Mouse (Mus musculus): ENCODE results near the gene Cym.

Cym gene
- long read RNA-seq, experiment 1 = 0 reads
- long read RNA-seq, experiment 2 = 0 reads

GRCm38 (mm10) chr3:107221608-107222007, at the start of gene Cym:
TSS of gene Cym (minus strand) at chr3:107221732.
- intact Hi-C loops (cut with DNase I) = no loop called here

GRCm38 (mm10) chr3:107266814-107267345, 45.3 kb upstream of the Cym start:
- intact Hi-C loops (cut with DNase I) = no loop called here

DNA sequence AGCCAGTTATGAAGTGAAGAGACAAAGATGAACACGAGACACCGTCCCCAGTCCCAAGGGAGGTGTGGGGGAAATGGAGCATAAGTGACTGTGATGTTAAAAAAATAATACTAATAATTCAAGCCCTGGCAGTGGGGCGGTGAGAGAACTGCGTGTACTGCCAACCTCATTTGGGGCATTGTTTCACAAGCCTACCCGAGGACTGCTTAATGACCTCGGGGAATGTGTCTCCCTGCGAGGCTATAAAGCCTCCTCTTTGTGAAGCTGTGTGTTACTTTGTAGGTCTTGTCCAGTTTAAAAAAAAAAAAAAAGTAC, 40.3 kb upstream of the Cym start:
- intact Hi-C loops (cut with DNase I) = no loop called here

- intact Hi-C loops (cut with DNase I) = no loop called here
Observed at GRCm38 (mm10) chr3:107260956-107261850, 39.7 kb upstream of the Cym start.

GRCm38 (mm10) chr3:107257924-107258323, 36.4 kb upstream of the Cym start:
- intact Hi-C loops (cut with DNase I) = no loop called here

DNA sequence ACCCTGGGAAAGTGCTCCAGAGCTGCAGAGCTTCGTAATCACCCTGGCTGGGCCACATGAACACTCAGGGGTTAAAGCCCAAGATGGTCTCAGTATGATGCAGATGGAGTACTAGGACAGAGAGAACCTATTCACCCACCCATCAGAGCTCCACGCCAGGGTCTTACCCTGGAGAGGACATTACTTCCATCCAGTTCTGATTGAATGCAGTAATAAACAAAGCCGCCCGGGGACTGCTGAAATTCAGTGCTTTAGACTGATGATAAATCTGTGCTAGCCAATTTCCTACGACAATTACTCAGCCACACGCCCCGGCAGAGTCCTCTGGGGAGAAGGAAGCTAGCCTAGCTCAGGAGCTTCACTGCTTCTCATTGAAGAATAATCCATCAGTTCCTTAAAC, 35.2 kb upstream of the Cym start:
- intact Hi-C loops (cut with DNase I) = no loop called here

DNA sequence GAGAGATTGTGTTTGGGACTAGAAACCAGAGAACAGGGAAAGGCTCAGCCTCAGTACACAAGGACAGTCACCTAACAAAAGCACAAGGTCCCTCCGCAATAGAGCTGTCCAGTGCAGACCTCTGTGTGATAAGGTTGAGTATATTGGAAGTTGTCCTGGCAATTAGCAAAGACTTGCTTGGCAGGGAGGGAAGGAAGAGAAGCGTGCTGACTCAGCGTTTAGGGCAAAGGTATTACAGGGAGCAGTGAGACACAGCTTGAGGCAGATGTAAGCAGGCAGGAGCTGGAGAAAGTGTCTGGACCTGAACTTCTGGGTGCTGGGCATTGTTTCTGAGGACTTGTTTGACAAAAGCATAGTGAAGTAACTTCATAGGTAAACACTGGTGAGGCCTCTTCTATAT, 34.5 kb upstream of the Cym start:
- intact Hi-C loops (cut with DNase I) = no loop called here

DNA sequence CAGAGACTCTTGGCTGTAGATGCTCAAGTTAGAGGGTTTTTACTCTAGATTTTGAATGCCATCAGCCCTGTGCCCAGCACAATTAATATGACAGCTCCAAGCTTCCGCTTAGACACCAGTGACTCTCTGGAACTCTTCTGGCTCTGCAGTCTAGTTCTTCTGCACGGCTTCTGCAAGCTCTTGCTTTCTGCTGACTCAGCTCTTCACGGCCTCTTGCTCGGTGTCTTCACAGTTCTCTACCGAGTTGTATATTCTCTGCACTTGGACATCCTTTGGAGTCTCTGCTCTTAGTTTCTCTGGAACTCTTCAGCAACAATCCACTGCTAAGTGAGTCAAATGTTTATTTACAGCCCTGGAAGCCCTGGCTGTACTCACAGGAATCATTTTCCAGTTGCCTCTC, 32.4 kb upstream of the Cym start:
- intact Hi-C loops (cut with DNase I) = no loop called here

GRCm38 (mm10) chr3:107252035-107252434, 30.5 kb upstream of the Cym start:
- intact Hi-C loops (cut with DNase I) = no loop called here

GRCm38 (mm10) chr3:107250320-107250719, 28.8 kb upstream of the Cym start:
- intact Hi-C loops (cut with DNase I) = no loop called here

GRCm38 (mm10) chr3:107249042-107249441, 27.5 kb upstream of the Cym start:
- intact Hi-C loops (cut with DNase I) = no loop called here

DNA sequence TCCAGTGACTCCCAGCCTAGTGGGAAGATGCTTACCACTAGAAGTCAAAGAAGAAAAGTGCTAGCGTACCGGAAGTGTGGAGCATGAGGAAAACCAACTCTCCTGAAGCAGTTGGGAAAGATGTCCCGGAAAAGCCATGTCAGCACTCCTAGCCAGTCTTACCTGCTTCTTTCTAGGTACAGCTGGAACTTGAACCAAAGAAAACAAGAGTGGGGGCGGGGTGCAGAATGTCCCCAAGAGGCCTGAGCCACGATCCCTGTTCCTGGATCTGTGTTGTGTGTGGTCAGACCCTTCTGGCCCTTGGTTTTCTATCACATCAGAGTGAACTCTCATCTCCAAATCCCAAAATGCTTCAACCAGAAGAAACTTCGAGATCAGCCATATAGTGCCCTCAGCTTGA, 25.3 kb upstream of the Cym start:
- intact Hi-C loops (cut with DNase I) = no loop called here

- intact Hi-C loops (cut with DNase I) = no loop called here
Observed at GRCm38 (mm10) chr3:107241389-107242094, 20.0 kb upstream of the Cym start.

DNA sequence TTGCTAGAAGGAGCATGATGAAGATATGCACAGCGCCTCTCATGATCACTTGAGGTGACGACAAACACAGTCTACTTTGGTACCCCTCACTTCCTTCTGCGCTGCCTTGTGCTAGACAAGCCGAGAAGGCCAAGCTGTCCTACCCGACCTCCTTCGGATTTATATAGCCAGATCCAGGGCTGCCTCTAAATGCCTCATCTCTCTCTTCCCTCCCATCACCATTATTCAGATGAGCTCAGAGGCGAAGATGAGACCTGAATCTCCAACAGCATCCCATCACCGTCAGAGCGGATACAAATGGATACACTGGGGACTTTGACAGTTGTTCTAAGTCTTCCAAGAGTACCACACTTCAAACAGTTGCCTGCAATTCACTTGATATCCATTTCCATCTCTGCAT, 18.1 kb upstream of the Cym start, which contains the start of gene Prok1:
Gene Prok1 (minus strand): TSS at position 101 of the 400 bp plus-strand sequence.
- intact Hi-C loops (cut with DNase I) = loop anchor here (10.0 kb wide), 1 partner anchor 115 kb away; no protein-coding TSS in a partner anchor

DNA sequence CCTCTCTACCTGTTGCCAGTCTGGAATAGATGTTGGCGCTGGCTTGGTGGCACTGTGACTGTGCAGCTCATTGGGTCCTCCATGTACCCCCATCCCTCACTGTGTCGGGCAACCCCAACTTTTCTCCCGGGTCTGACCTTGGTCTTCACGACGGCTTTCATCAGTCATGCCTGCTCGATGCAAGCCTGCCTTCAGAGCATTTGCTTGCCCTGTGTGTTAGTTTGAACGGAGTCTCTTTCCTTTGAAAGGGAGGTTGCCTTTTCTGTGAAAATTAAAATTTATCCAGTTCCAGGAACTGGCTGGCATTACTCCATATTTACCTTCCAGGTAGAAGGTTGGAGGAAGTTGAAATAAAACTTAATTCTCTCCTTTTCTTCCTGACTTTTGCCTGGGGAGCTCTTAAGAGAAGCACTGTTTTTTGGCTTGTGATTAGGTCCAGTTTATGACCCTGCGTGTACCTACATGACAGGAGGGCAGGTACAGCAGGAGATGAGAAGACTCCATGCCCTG, 17.0 kb upstream of the Cym start:
- intact Hi-C loops (cut with DNase I) = loop anchor here (10.0 kb wide), 1 partner anchor 116 kb away; no protein-coding TSS in a partner anchor

- intact Hi-C loops (cut with DNase I) = loop anchor here (10.0 kb wide), 1 partner anchor 117 kb away; no protein-coding TSS in a partner anchor
Observed at GRCm38 (mm10) chr3:107238051-107238450, 16.5 kb upstream of the Cym start.

- intact Hi-C loops (cut with DNase I) = loop anchor here (1.0 to 10.0 kb wide), 3 partner anchors 40 to 233 kb away; no protein-coding TSS in a partner anchor
Observed at GRCm38 (mm10) chr3:107233945-107234344, 12.4 kb upstream of the Cym start.

GRCm38 (mm10) chr3:107233351-107233813, 11.8 kb upstream of the Cym start:
- intact Hi-C loops (cut with DNase I) = loop anchor here (1.0 to 10.0 kb wide), 3 partner anchors 41 to 234 kb away; no protein-coding TSS in a partner anchor

GRCm38 (mm10) chr3:107231202-107231601, 9.7 kb upstream of the Cym start:
- intact Hi-C loops (cut with DNase I) = loop anchor here (5.0 to 10.0 kb wide), 2 partner anchors 124 to 236 kb away; no protein-coding TSS in a partner anchor

GRCm38 (mm10) chr3:107230527-107230926, 9.0 kb upstream of the Cym start, which contains the start of gene A630076J17Rik:
TSS of gene A630076J17Rik (plus strand) at chr3:107230614.
- intact Hi-C loops (cut with DNase I) = loop anchor here (5.0 to 10.0 kb wide), 2 partner anchors 124 to 237 kb away; no protein-coding TSS in a partner anchor

GRCm38 (mm10) chr3:107229822-107230221, 8.3 kb upstream of the Cym start:
- intact Hi-C loops (cut with DNase I) = loop anchor here (5.0 to 10.0 kb wide), 2 partner anchors 125 to 237 kb away; no protein-coding TSS in a partner anchor

Measured in adrenal gland (tissue).